Mouse (Mus musculus) G1E-ER4 (cell line): ENCODE results near the gene Hus1b. TPM values are rescaled to one million over a fixed set of nuclear protein-coding genes. Genes with fewer than 3 reads are reported as not detected.

ENCODE experiments used
- GATA1 ChIP-seq: IDR thresholded peaks from one replicate; pipeline ENCODE4 v1.8.0; 2012; ENCODE audit warnings: low read length, inconsistent platforms
- polyA plus RNA-seq: library from polyadenylated mRNA; stranded (reverse); fragments of >175 nt; gene quantifications from 2 replicates; pipeline ENCODE4 v1.2.3, GENCODE M21; 2012

Gene Hus1b
- polyA plus RNA-seq, result not detected in 2 replicates

DNA sequence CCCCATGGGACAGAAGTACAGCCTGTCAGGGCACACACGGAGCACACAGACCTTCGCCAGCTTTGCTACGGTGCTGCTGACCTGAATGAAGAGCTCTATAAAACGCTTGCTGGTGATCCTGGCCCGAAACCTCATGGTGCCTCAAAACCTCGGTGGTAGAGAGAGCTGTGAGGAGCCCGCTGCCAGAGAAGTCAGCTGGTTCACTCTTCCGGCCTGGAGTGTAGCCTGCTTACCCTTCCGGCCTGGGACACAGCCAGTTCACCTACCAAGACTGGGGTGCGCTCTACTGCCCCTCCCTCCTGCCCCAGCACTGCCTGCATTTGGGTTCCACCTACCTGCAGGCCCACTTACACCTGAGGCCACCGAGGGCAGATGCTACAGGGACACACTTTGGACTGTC, at the start of gene Hus1b:
Gene Hus1b (minus strand): TSS at position 220 of the 400 bp plus-strand sequence.
- TF ChIP-seq GATA1, result no peak

DNA sequence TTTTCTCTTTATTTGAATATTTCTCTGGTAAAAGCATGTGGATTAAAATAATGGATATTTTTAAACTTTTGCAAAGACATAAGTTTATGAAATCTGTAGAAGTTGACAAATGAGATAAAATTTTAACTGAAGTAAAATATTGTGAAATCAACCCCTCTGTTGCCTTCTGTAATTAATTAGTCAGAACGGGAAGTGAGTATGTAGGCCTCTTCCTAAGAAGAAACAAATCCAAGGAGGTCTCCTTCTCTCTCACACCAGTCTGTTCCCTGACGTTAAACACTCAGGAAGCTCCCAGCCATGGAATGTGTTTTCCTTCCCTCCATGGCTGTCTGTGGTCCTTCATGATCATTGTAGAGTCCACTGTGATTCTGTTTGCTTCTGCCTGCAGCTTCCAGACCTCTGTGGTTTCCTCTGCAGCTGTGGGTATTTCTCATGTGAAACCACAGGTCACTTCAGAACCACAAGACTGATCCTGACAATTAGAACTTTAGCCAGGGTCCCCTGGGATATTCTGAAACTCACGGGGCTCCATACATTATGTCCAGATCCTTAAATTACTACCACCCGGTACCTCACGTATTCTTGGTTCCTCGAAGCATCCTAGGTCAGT, 46.8 kb upstream of the Hus1b start:
- no peak for TF ChIP-seq GATA1

DNA sequence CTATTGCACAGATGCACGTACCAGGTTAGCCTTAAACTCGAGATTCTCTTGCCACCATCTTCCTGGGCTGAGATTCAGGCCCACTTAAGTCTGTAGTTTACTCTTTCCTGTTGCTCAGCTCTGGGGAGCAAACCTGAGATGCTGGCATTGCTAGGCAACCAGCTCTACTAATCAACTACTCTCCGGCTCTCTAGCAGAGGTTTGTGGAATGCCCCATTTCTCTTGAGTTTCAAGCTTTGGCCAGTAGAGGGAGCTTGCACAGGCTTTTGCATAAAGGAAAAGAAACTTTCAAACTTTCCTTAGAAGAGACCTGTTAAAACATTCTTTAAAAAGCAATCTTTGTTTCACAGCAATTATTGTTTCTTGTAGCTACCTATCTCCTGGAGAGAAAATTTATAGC, 46.3 kb upstream of the Hus1b start:
- TF ChIP-seq GATA1, result no peak

DNA sequence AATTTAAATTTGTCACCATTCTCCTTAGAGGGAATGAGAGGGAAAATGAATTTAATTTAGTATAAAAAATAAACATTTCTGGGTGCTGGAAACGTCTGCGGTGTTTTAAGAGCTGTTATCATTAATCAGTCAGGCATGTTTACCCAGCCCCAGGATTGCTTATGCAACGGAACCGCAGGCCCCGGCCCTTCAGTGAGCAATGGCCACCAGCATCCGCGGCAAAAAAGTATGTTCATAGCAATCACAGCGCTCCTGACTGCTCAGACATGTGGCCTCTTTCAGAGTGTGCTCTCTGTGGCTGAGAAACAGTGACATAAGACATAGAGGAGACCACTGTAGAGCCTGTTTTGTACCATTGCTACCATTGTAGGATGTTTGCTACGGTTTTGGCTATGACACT, 42.7 kb upstream of the Hus1b start:
- TF ChIP-seq GATA1, result no peak

DNA sequence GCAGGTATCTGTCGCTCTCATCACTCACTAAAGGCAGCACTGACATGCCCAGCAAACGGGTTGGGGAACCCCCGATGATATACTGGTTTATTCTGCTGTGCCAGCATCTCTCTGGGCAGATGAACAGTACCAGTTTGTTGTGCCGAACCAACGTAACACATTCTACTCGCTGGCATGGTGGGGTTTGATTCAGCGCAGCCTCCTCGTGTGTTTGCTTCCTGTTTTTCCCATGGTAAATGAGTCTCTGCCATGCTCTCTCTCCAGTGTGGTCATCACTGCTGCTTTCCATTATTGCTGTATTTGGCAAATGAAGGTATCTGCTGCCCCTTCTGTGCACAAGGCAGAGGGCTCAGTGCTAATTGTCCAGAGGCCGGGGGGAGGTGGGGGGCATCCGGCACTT, 42.2 kb upstream of the Hus1b start:
- no peak for TF ChIP-seq GATA1

DNA sequence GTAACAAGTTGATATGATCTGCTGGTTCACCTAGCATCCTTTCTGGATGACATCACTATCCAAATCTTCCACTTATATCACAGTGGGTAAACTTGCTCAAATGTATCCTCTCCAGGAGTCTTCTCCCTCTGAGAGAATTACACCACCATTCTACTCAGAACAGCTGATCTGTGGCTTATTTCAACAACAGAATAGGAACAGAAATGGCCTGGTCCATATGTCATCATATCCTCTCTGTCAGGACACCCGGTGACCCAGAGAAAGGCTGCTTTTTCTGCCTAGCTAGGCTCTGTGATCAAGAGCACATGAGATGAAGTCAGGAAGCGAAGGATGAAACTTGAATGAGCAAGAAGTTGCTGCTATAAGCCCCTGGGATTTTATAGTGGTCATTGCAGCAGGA, 40.1 kb upstream of the Hus1b start:
- TF ChIP-seq GATA1, result no peak

DNA sequence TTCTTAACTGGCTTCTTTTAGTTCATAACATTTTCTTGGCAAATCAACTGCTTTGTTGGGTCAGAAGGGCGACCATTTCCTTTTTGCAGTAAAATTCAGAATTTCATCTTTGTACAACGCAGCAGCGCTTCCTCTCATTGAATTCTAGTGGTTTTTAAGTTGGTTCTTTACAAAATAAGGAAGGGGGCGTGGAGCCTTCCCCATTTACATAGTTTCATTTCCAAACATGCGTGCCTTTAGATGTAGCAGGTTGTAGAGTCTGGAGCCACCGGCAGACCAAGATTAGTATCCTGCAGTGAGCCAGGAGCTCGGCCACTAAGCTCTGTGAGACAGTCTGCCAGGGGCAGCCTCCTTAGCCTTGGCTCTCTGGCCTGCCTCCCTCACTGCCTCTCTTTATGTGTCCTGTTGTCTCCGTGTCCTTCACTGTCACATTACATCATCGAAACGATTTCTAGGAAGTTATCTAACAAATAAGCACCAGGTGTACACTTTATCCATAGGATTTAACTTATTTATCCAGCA, 39.4 kb upstream of the Hus1b start:
- no peak for TF ChIP-seq GATA1

DNA sequence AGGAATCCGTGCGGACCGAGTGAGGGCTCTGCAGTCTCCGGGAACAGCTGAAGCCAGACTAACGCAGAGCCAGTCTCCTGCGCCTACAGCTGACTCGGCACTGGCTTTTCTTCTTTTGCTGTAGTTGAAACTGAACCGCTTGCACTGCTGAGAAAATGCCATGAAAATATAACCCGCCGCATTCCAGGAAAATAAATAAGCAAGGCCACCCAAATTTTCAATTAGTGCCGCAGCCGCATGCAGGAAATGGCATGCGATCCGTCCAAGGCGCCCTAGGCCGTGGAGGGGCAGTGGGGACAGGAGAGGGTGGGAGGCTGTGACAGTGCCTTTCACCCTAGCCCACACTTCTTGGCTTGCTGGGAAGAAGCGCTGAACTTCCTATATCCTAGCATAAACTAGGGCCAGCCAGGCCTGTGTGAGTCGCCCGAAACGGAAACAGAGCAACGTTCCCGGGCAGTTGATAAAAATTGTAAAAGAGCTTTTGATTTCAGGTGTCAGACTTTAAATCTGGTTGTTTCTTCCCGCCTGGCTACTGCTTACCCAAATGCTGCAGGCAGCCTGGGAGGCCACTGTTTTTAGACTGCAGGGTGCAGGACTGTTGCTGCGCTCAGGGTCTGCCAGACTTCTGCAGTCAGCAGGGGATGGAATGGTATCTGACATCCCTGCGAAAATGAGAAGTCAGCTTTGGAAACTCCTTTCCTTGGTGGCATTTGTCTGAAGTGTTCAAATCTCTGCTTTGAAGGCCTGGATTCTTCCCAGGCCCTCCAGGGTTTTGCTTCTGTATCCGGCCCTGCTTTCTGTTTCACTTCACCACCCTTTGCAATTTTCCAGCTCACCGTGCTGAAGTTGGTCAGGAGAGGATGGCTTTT, 38.3 kb upstream of the Hus1b start:
- TF ChIP-seq GATA1, result no peak

DNA sequence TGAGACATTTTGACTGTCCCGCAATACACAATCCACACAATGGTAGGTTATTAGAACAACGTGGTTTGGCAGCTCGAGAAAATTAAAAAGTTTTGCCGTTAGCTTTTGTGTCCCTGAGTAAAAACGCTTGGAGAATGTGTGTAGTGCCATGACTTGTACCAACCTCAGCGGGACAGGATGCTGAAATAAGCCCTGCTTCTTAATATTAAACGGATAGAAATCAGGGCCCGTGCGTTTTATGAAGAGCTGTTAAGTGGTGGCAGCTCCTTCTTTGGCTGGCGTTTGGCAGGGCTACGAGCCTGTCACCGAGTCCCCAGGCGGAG, 37.7 kb upstream of the Hus1b start:
- no peak for TF ChIP-seq GATA1

DNA sequence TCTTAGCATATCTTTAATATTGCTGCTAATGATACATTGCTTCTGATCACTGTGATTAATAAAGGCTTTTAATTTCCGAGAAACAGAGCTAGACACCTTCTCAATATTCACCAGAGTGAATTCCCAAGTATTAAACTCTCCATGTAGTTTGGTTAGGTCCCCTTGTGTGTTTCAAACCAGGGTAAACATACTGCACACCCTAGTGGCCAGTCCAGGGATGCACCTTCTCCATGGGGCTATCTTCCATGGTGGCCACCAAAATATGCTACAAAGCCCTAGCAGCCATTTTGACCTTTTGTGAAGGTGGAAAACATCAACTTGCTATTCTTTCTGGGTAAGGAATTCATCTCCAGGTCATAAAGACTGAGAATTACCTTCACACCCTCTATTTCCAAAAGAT, 34.1 kb upstream of the Hus1b start:
- TF ChIP-seq GATA1, result no peak

DNA sequence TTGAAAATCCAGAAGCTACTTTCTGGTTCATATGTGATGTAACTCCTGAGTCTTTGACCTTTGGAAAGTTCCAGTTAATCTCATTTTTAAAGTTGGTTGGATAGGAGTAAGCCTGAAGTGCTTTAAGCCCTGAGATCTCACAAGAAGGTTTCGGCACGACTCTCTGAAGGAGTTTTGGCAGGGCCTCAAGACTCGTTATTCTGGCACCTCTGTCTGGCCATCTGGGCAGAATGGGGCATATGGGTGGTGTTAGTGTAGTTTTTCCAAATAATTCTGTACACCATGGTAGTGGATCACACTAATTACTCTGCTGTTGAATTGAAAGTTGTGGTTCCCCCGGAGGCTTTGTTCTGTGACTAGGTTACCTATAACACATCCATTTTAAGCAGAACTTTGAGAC, 30.7 kb upstream of the Hus1b start:
- no peak for TF ChIP-seq GATA1

DNA sequence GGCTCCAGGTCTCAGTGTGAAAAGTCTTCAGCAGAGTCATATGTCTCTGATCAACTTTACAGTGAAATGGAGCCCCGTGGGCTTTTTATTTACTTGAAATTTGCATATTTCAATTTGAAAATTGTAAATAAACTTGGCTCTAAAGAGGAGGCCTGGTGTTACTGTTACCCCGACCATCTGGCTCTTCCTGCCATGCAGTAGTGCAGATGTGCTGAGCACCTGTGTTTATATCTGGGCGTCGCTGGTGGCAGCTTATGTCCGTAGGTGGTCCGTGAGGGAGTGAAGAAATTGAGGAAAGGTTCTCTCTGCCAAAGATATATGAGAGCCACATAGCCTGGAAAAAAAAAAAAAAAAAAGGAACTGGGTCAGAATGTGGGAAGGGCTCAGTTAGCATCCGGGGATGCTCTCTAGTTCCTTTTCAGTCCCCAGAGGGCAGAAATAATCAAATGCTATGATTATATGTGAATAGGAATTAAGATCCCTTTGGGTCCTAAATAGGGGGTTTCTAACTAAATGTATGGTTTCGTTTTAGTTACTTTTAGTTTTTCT, 29.1 kb upstream of the Hus1b start:
- no peak for TF ChIP-seq GATA1

DNA sequence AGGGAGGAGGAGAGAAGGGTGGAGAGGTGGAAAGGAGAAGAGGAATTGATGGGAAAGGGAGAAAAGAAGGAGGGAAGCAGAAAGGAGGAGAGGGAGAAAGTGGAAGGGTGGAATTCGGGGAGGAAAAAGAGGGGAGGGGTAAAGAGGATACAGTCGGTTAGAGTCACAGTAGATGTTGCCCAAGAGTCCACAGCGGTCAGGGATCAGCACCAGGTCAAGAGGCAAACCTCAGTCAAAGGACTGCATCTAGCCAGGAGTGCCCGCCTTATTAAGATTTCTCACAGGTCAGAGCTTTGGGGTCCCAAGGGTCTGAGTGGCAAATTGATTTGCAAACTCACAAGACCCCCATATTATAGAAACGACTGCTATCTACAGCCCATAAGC, 26.7 kb upstream of the Hus1b start:
- TF ChIP-seq GATA1, result no peak

DNA sequence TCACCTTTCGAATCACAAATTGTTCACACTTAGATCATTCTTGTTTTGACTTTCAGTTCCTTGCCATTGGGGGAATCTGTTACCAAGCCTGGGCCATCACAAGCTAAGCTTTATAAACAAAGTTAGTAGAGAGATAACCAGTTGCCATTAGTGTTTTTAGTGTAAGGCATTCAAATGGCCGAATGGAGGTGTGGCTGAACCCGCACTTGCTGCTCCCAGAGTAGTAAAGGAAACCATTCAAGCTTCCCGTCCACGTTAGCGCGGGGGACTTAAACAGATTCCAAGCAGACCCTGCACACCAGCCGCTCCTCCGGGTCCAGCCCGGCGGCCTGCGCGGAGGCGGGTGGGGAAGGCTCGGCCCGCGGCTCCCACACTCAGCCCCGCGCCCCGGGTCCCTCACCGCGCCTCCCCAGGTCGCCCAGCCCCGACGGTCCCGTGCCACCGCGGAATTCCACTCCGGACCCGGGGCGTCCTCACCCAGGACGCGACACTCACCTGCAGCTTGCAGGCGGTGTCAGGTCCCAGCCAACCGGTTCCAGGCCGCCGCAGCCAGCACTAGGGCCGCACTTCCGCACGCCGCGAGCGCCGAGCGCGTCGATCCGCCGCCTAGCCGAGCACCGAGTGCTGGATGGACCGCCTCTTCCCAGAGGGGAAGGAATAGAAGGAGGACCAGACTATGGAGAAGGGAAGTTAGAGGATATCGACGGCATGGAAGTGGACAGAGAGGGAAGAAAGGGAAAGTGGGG, 26.1 kb upstream of the Hus1b start, which contains the start of the genes Exoc2 and Gm5447:
Gene Exoc2 (minus strand): TSS at position 593 of the 746 bp plus-strand sequence.
Gene Gm5447 (plus strand): TSS at position 704 of the 746 bp plus-strand sequence.
- no peak for TF ChIP-seq GATA1

DNA sequence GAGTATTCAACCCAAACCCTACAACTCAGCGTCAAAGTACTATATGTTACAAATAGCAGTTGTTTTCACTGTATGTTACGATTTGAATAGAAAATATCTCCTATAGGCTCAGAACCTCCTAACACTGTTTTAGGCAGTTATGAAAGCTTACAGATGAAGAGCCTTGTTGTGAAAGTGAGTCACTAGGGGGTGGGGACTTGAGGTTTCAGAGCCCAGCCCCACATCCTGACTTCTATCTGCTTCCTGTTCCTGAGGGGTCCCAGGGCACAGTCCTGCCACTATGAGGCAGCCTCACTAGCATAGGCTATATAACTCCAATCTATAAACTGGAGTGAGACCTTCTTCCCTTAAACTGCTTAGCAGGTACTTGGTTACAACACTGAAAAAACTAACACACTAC, 24.5 kb upstream of the Hus1b start:
- TF ChIP-seq GATA1, result no peak

DNA sequence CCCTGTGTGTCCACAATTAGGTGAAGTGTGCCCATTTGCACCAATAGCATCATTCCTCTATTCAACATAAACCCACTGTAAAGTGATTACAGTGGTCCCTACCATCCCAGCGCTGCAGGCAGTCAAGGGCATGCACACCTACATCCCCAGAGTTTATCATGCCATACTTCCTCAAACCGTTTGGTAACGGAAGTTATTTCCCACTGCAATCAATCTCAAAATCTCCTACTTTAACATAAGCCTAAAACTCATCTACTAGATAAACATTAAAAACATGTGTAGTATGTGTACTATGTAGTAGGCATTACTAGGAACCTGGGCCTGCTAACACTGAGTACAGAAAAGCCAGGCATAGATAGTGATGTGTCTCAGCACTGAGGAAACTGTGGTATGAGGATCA, 23.5 kb upstream of the Hus1b start:
- no peak for TF ChIP-seq GATA1
